Mouse (Mus musculus) heart, embryonic 10.5 days (tissue): ENCODE measurements around the gene F2r. TPM values are rescaled to one million over a fixed set of nuclear protein-coding genes. Genes with fewer than 3 reads are reported as not detected.

Source experiments
- DNase-seq: peaks from one replicate; pipeline ENCODE4 v3.0.0-alpha.2; 2017; ENCODE audit warnings: low spot score
- H3K27ac ChIP-seq: fragments of 300-500 bp; sonication (generic); 2 replicates; pipeline ENCODE4 v1.5.1; 2016; ENCODE audit warnings: mild to moderate bottlenecking
- H3K27me3 ChIP-seq: fragments of 300-500 bp; sonication (generic); 2 replicates; pipeline ENCODE4 v1.6.1; 2016; ENCODE audit warnings: mild to moderate bottlenecking; ENCODE audit not compliant: poor library complexity, insufficient read depth, severe bottlenecking
- H3K36me3 ChIP-seq: fragments of 300-500 bp; sonication (generic); 2 replicates; pipeline ENCODE4 v1.6.1; 2016; ENCODE audit warnings: mild to moderate bottlenecking, moderate library complexity
- H3K4me1 ChIP-seq: fragments of 300-500 bp; sonication (generic); 2 replicates; pipeline ENCODE4 v1.6.1; 2016; ENCODE audit warnings: mild to moderate bottlenecking
- H3K4me3 ChIP-seq: fragments of 300-500 bp; sonication (generic); 2 replicates; pipeline ENCODE4 v1.5.1; 2016; ENCODE audit warnings: mild to moderate bottlenecking, moderate library complexity
- H3K9me3 ChIP-seq: fragments of 300-500 bp; sonication (generic); 2 replicates; pipeline ENCODE4 v1.6.1; 2016; ENCODE audit warnings: mild to moderate bottlenecking, moderate library complexity
- WGBS: fragments of 180-500 bp; shearing (Covaris S2); methylation state at CpG from one replicate; pipeline ENCODE4 v1.1.7; 2016; 5-methylcytosine and 5-hydroxymethylcytosine counted together
- polyA plus RNA-seq: library from polyadenylated mRNA; unstranded; fragments of >200 nt; fragmentation: Nextera tagmentation; extraction: Ambion mirVana; gene quantifications from 2 replicates; pipeline ENCODE4 v1.2.1, GENCODE M21; 2016

F2r gene
- polyA plus RNA-seq, 1 experiment from 2014 or later, result 159 TPM

- no peak overlapping the region for H3K27ac ChIP-seq
- H3K9me3 ChIP-seq, result no peaks in the 10 kb centered on the region
- peaks cover 27% of the 10 kb centered on the region for H3K4me1 ChIP-seq
- peaks cover 78% of the 10 kb centered on the region for H3K36me3 ChIP-seq
- no peaks in the 10 kb centered on the region for H3K27me3 ChIP-seq
- WGBS, result 96% methylated on average over 25 of the region's 25 CpGs
- no peak for DNase-seq
- no peak overlapping the region for H3K4me3 ChIP-seq
These were observed 14.0 kb downstream of the F2r start for GRCm38 (mm10) chr13:95604288-95604687.

- H3K27ac ChIP-seq, result no peak overlapping the region
- WGBS, result 75% methylated on average over 3 of the region's 3 CpGs
- H3K4me1 ChIP-seq, result peaks cover 19% of the 10 kb centered on the region; the same call in 1 of the 2 replicates
- peaks cover 47% of the 10 kb centered on the region for H3K36me3 ChIP-seq
- H3K9me3 ChIP-seq, result no peaks in the 10 kb centered on the region
- DNase-seq, result peak; percentile 64
- H3K4me3 ChIP-seq, result no peak overlapping the region
- H3K27me3 ChIP-seq, result no peaks in the 10 kb centered on the region
These were observed 18.4 kb downstream of the F2r start for GRCm38 (mm10) chr13:95599833-95600359.

GRCm38 (mm10) chr13:95598232-95598920, 19.9 kb downstream of the F2r start:
- DNase-seq, result peak; percentile 67
- no peaks in the 10 kb centered on the region for H3K27me3 ChIP-seq
- no peak overlapping the region for H3K27ac ChIP-seq
- H3K4me3 ChIP-seq, result no peak overlapping the region
- peaks cover 32% of the 10 kb centered on the region for H3K36me3 ChIP-seq
- peaks cover 19% of the 10 kb centered on the region; the same call in 1 of the 2 replicates for H3K4me1 ChIP-seq
- 81% methylated on average over 18 of the region's 18 CpGs for WGBS
- H3K9me3 ChIP-seq, result no peaks in the 10 kb centered on the region

GRCm38 (mm10) chr13:95597578-95597977, 20.7 kb downstream of the F2r start:
- H3K9me3 ChIP-seq, result no peaks in the 10 kb centered on the region
- H3K36me3 ChIP-seq, result peaks cover 24% of the 10 kb centered on the region
- H3K27ac ChIP-seq, result no peak overlapping the region
- peaks cover 19% of the 10 kb centered on the region for H3K4me1 ChIP-seq
- 91% methylated on average over 10 of the region's 10 CpGs for WGBS
- H3K27me3 ChIP-seq, result no peaks in the 10 kb centered on the region
- peak; percentile 61 for DNase-seq
- H3K4me3 ChIP-seq, result no peak overlapping the region

GRCm38 (mm10) chr13:95596689-95597088, 21.6 kb downstream of the F2r start:
- Histone ChIP-seq H3K4me1 (peaks cover 19% of the 10 kb centered on the region), H3K36me3 (peaks cover 17% of the 10 kb centered on the region), H3K27ac (no peak overlapping the region), H3K27me3 (no peaks in the 10 kb centered on the region), H3K4me3 (no peak overlapping the region), H3K9me3 (no peaks in the 10 kb centered on the region)
- 89% methylated on average over 7 of the region's 7 CpGs for WGBS
- DNase-seq, result peak; percentile 64

- peak; percentile 53 for DNase-seq
- H3K36me3 ChIP-seq, result peaks cover 10% of the 10 kb centered on the region
- 44% methylated on average over 5 of the region's 5 CpGs for WGBS
- no peak overlapping the region for H3K4me3 ChIP-seq
- no peaks in the 10 kb centered on the region for H3K27me3 ChIP-seq
- H3K4me1 ChIP-seq, result peaks cover 22% of the 10 kb centered on the region
- H3K27ac ChIP-seq, result no peak overlapping the region
- no peaks in the 10 kb centered on the region for H3K9me3 ChIP-seq
These were observed 22.4 kb downstream of the F2r start for GRCm38 (mm10) chr13:95595921-95596320.

GRCm38 (mm10) chr13:95595411-95595810, 22.9 kb downstream of the F2r start:
- Histone ChIP-seq H3K4me1 (peaks cover 27% of the 10 kb centered on the region), H3K4me3 (no peak overlapping the region), H3K27me3 (no peaks in the 10 kb centered on the region), H3K9me3 (no peaks in the 10 kb centered on the region), H3K36me3 (0 out of 2 replicates have a peak, but pooled peaks cover 5% of the 10 kb centered on the region), H3K27ac (no peak overlapping the region)
- peak; percentile 58 for DNase-seq
- WGBS, result 63% methylated on average over 7 of the region's 7 CpGs

- DNase-seq, result peak; percentile 74
- H3K4me3 ChIP-seq, result no peak overlapping the region
- no peaks in the 10 kb centered on the region for H3K36me3 ChIP-seq
- H3K9me3 ChIP-seq, result no peaks in the 10 kb centered on the region
- 62% methylated on average over 10 of the region's 10 CpGs for WGBS
- no peak overlapping the region for H3K27ac ChIP-seq
- H3K4me1 ChIP-seq, result peaks cover 30% of the 10 kb centered on the region
- H3K27me3 ChIP-seq, result no peaks in the 10 kb centered on the region
These were observed 25.4 kb downstream of the F2r start for GRCm38 (mm10) chr13:95592860-95593259.

- H3K27ac ChIP-seq, result no peak overlapping the region
- 80% methylated on average over 3 of the region's 3 CpGs for WGBS
- H3K4me3 ChIP-seq, result no peak overlapping the region
- no peaks in the 10 kb centered on the region for H3K36me3 ChIP-seq
- no peaks in the 10 kb centered on the region for H3K27me3 ChIP-seq
- peaks cover 30% of the 10 kb centered on the region for H3K4me1 ChIP-seq
- no peaks in the 10 kb centered on the region for H3K9me3 ChIP-seq
- peak; percentile 64 for DNase-seq
These were observed 26.7 kb downstream of the F2r start for GRCm38 (mm10) chr13:95591606-95592005.

- peak; percentile 56 for DNase-seq
- no peak overlapping the region for H3K27ac ChIP-seq
- H3K36me3 ChIP-seq, result no peaks in the 10 kb centered on the region
- WGBS, result 84% methylated on average over 4 of the region's 4 CpGs
- H3K4me3 ChIP-seq, result no peak overlapping the region
- no peaks in the 10 kb centered on the region for H3K27me3 ChIP-seq
- H3K4me1 ChIP-seq, result peaks cover 28% of the 10 kb centered on the region
- H3K9me3 ChIP-seq, result no peaks in the 10 kb centered on the region
These were observed 30.7 kb downstream of the F2r start for GRCm38 (mm10) chr13:95587628-95588027.

- WGBS, result 89% methylated on average over 5 of the region's 5 CpGs
- no peak for DNase-seq
These were observed 33.4 kb downstream of the F2r start for GRCm38 (mm10) chr13:95584898-95585297.

GRCm38 (mm10) chr13:95583237-95584189, 34.8 kb downstream of the F2r start:
- Histone ChIP-seq H3K4me3 (no peak overlapping the region), H3K27ac (no peak overlapping the region), H3K4me1 (peaks cover 5% of the 10 kb centered on the region; the same call in 1 of the 2 replicates), H3K9me3 (no peaks in the 10 kb centered on the region), H3K27me3 (no peaks in the 10 kb centered on the region), H3K36me3 (no peaks in the 10 kb centered on the region)
- WGBS, result 58% methylated on average over 19 of the region's 19 CpGs
- DNase-seq, result peak; percentile 70

More at GRCm38 (mm10) chr13:95584898-95585297, 33.4 kb downstream of the F2r start:
- Histone ChIP-seq H3K4me3 (no peak overlapping the region), H3K9me3 (no peaks in the 10 kb centered on the region), H3K4me1 (peaks cover 15% of the 10 kb centered on the region), H3K27me3 (no peaks in the 10 kb centered on the region), H3K36me3 (no peaks in the 10 kb centered on the region), H3K27ac (no peak overlapping the region)

GRCm38 (mm10) chr13:95581850-95582249, 36.4 kb downstream of the F2r start:
- peak; percentile 60 for DNase-seq
- no peaks in the 10 kb centered on the region for H3K36me3 ChIP-seq
- 55% methylated on average over 1 of the region's 1 CpGs for WGBS

More at GRCm38 (mm10) chr13:95581850-95582249, 36.4 kb downstream of the F2r start:
- Histone ChIP-seq H3K4me3 (no peak overlapping the region), H3K27ac (no peak overlapping the region), H3K4me1 (peaks cover 5% of the 10 kb centered on the region; the same call in 1 of the 2 replicates), H3K27me3 (no peaks in the 10 kb centered on the region), H3K9me3 (no peaks in the 10 kb centered on the region)
